Mouse (Mus musculus) liver, adult (tissue): ENCODE results near the gene Tlcd1.

Source experiments
- GATA4 ChIP-seq: IDR thresholded peaks from 2 replicates; pipeline ENCODE4 v1.6.1; 2014; ENCODE audit warnings: mild to moderate bottlenecking, low read length; ENCODE audit not compliant: insufficient replicate concordance

The Tlcd1 gene

DNA sequence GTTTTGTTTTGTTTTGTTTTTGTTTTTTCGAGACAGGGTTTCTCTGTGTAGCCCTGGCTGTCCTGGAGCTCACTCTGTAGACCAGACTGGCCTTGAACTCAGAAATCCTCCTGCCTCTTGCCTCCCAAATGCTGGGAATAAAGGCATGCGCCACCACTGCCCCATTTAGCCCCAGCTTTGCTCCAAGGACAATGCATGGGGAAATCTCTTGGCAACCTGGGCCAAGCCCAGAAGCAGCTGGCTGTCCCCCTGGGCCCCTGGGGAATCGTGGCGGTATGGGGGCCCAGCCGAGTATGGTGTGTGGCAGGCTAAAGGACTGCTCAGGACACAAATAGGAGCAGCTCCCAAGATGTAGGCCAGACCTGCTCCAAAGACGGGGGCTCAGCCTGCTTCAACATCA lies 27.8 kb downstream of the Tlcd1 start:
- no peak for TF ChIP-seq GATA4

GRCm38 (mm10) chr11:78205361-78206206 lies 29.1 kb downstream of the Tlcd1 start:
- TF ChIP-seq GATA4 = no peak

- no peak for TF ChIP-seq GATA4
These were observed 30.7 kb downstream of the Tlcd1 start for GRCm38 (mm10) chr11:78207190-78207589.

GRCm38 (mm10) chr11:78209886-78210285 lies 33.4 kb downstream of the Tlcd1 start:
- no peak for TF ChIP-seq GATA4

- no peak for TF ChIP-seq GATA4
These were observed 34.1 kb downstream of the Tlcd1 start for GRCm38 (mm10) chr11:78210615-78211014.

- TF ChIP-seq GATA4 = no peak
These were observed 35.0 kb downstream of the Tlcd1 start for GRCm38 (mm10) chr11:78211513-78211912.

- no peak for TF ChIP-seq GATA4
These were observed 36.7 kb downstream of the Tlcd1 start for GRCm38 (mm10) chr11:78213086-78213817.

DNA sequence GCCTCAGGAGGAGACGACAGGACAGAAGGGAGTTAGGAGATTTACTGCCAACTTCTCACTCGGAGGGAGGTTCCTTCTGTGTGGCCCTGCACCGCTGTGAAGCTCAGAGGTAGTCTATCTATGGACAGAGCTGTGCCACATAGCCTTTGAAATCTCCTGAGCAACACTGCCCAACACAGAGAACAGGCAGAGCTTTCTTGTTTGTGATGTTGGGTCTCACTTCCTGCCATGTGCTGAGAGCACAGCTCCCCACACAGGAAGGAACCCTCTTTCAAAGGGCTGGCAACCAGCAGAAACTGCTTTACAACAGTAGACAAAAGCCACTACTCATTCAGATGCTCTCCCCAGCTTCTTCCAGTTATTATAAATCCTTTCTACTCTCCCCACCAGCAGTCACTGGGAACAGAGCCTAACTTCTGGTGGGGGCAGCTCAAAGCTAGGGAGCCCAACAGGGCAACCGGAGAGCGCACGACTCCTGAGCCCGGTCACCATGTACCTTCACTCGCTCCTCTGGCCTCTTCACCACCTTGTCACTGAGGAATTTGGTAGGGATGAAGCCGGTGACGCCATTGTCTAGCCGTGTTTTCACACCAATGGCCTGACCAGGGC lies 39.3 kb downstream of the Tlcd1 start:
- no peak for TF ChIP-seq GATA4

GRCm38 (mm10) chr11:78223586-78223985 lies 47.1 kb downstream of the Tlcd1 start:
- no peak for TF ChIP-seq GATA4
